Comparison of ENCODE assay signal across 18 mouse cellular contexts in the genomic region with DNA sequence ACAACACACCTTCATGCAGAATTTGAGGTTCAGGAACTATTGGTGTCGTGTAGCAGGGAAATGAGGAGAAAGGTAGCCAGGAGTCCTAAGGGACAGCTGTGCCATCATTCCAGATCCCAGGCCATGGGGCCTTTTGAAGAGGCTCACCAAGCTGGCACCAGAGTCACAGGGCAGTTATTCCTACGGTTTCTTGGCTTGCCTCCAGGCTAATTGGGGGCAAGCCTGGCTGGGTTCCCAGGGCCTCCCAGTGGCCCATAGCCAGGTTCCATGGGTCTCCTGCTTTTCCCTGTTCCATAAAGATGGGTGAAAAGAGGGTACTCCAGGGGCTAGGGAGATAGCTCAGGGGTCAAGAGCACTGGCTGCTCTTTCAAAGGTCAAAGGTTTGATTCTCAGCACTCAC. TPM values are rescaled to one million over a fixed set of nuclear protein-coding genes. Genes with fewer than 3 reads are reported as not detected.
DNase-seq lines count a peak whose midpoint lies in the region; ATAC-seq lines count a peak whose summit lies in the region.
"Had no signal": no experiment of that assay in that cellular context is flagged by ENCODE, and none has a peak within 500 bp of the region (broad histone marks: within the 10 kb centered on the region; RNA-seq: fewer than 3 reads in every experiment).

No protein-coding gene starts in this region.

- H3K4me3 ChIP-seq in forebrain, embryonic 14.5 days (ENCODE audit: low read depth, low read length) = no peak overlapping the region
- no peak overlapping the region for H3K4me3 ChIP-seq in forebrain, embryonic 12.5 days (replicated peaks)
- no peak overlapping the region for H3K4me3 ChIP-seq in hindbrain, embryonic 13.5 days
- H3K4me3 ChIP-seq in hindbrain, embryonic 12.5 days = no peak overlapping the region
- H3K4me3 ChIP-seq: neural tube, embryonic 12.5 days had no signal

- H3K27ac ChIP-seq in forebrain, embryonic 14.5 days (ENCODE audit: low read depth, low read length) = no peak overlapping the region
- no peak overlapping the region for H3K27ac ChIP-seq in forebrain, embryonic 12.5 days
- H3K27ac ChIP-seq in hindbrain, embryonic 13.5 days = no peak overlapping the region
- H3K27ac ChIP-seq in hindbrain, embryonic 12.5 days = no peak overlapping the region
- H3K27ac ChIP-seq: liver, embryonic 14.5 days; neural tube, embryonic 12.5 days had no signal

- no peaks in the 10 kb centered on the region for H3K9me3 ChIP-seq in forebrain, embryonic 14.5 days (replicated peaks; ENCODE audit: control insufficient read depth, low read length)
- no peaks in the 10 kb centered on the region for H3K9me3 ChIP-seq in forebrain, embryonic 12.5 days
- no peaks in the 10 kb centered on the region for H3K9me3 ChIP-seq in hindbrain, embryonic 13.5 days
- no peaks in the 10 kb centered on the region for H3K9me3 ChIP-seq in hindbrain, embryonic 12.5 days (replicated peaks)
- H3K9me3 ChIP-seq: megakaryocyte, embryonic 14.5 days; neural tube, embryonic 12.5 days had no signal

- 24% methylated on average over 2 of the region's 2 CpGs for WGBS in forebrain, embryonic 14.5 days
- WGBS in forebrain, embryonic 12.5 days = 69% methylated on average over 2 of the region's 2 CpGs
- 54% methylated on average over 2 of the region's 2 CpGs for WGBS in hindbrain, embryonic 13.5 days
- WGBS in hindbrain, embryonic 12.5 days = 83% methylated on average over 2 of the region's 2 CpGs

- no peak for ATAC-seq in forebrain, embryonic 14.5 days
- no peak for ATAC-seq in forebrain, embryonic 12.5 days (ENCODE audit: low FRiP score)
- no peak for ATAC-seq in hindbrain, embryonic 13.5 days (ENCODE audit: low FRiP score)
- ATAC-seq in hindbrain, embryonic 12.5 days (ENCODE audit: low FRiP score) = no peak
- ATAC-seq in megakaryocyte progenitor cell, adult 5-6 weeks (replicated peaks; ENCODE audit: poor library complexity) = no peak
- ATAC-seq: lung, postnatal 0 days had no signal

- peaks cover 35% of the 10 kb centered on the region for H3K36me3 ChIP-seq in forebrain, embryonic 14.5 days (ENCODE audit: control insufficient read depth, insufficient read depth, low read length)
- peaks cover 24% of the 10 kb centered on the region for H3K36me3 ChIP-seq in forebrain, embryonic 12.5 days (replicated peaks)
- H3K36me3 ChIP-seq in hindbrain, embryonic 13.5 days = peaks cover 38% of the 10 kb centered on the region
- H3K36me3 ChIP-seq in hindbrain, embryonic 12.5 days = peaks cover 29% of the 10 kb centered on the region

- no peak overlapping the region for H3K4me2 ChIP-seq in forebrain, embryonic 14.5 days (ENCODE audit: low read length)
- H3K4me2 ChIP-seq in forebrain, embryonic 12.5 days = no peak overlapping the region
- no peak overlapping the region for H3K4me2 ChIP-seq in hindbrain, embryonic 13.5 days
- no peak overlapping the region for H3K4me2 ChIP-seq in hindbrain, embryonic 12.5 days (replicated peaks)
- H3K4me2 ChIP-seq: neural tube, embryonic 12.5 days had no signal

- DNase-seq in forebrain, embryonic 14.5 days (ENCODE audit: low spot score) = peak; percentile 47
- DNase-seq in retina, postnatal 1 day = peak; percentile 41
- DNase-seq in retina, embryonic 14.5 days (ENCODE audit: low spot score) = no peak
- DNase-seq in testis, postnatal 14 days (ENCODE audit: low spot score) = no peak
- DNase-seq: adrenal gland, postnatal 14 days; cerebellum, adult 9-10 months; gastrocnemius, postnatal 36 days; heart, postnatal 36 days; right cerebral cortex, postnatal 4 days; thymus, adult 18-20 months had no signal

- peak overlapping the region; percentile 21; the same call in 1 of the 2 replicates for H3K9ac ChIP-seq in forebrain, embryonic 14.5 days (ENCODE audit: low read length)
- no peak overlapping the region for H3K9ac ChIP-seq in forebrain, embryonic 12.5 days
- 0 out of 2 replicates have a peak overlapping the region, but pooled peaks have one; percentile 10 for H3K9ac ChIP-seq in hindbrain, embryonic 13.5 days
- no peak overlapping the region for H3K9ac ChIP-seq in hindbrain, embryonic 12.5 days
- H3K9ac ChIP-seq: liver, embryonic 14.5 days; neural tube, embryonic 12.5 days had no signal

- peaks cover 4% of the 10 kb centered on the region; the same call in 1 of the 2 replicates for H3K4me1 ChIP-seq in forebrain, embryonic 14.5 days (ENCODE audit: control insufficient read depth, insufficient read depth, low read length)
- H3K4me1 ChIP-seq in forebrain, embryonic 12.5 days = peaks cover 7% of the 10 kb centered on the region
- H3K4me1 ChIP-seq in hindbrain, embryonic 13.5 days (replicated peaks) = peaks cover 12% of the 10 kb centered on the region
- peaks cover 7% of the 10 kb centered on the region for H3K4me1 ChIP-seq in hindbrain, embryonic 12.5 days

- H3K27me3 ChIP-seq in forebrain, embryonic 14.5 days (replicated peaks; ENCODE audit: control insufficient read depth, insufficient read depth, low read length) = no peaks in the 10 kb centered on the region
- no peaks in the 10 kb centered on the region for H3K27me3 ChIP-seq in forebrain, embryonic 12.5 days
- H3K27me3 ChIP-seq in hindbrain, embryonic 13.5 days = no peaks in the 10 kb centered on the region
- no peaks in the 10 kb centered on the region for H3K27me3 ChIP-seq in hindbrain, embryonic 12.5 days
- H3K27me3 ChIP-seq: megakaryocyte, embryonic 14.5 days; neural tube, embryonic 12.5 days had no signal

RNA-seq across cellular contexts. Expression of gene Zswim4, which starts 5.0 kb away (rescaled TPM):
- 22.6 and 26.9 TPM in 2 replicates for polyA plus RNA-seq in forebrain, embryonic 14.5 days (2014; fragmentation: Nextera tagmentation; extraction: Ambion mirVana)
- 47.7 and 53.4 TPM in 2 replicates for polyA plus RNA-seq in forebrain, embryonic 12.5 days (2016; fragmentation: Nextera tagmentation; extraction: Ambion mirVana)
- polyA plus RNA-seq in hindbrain, embryonic 13.5 days (2015; fragmentation: Nextera tagmentation; extraction: Ambion mirVana) = 38.5 and 39.1 TPM in 2 replicates
- polyA plus RNA-seq in hindbrain, embryonic 12.5 days (2016; fragmentation: Nextera tagmentation; extraction: Ambion mirVana) = 57.5 and 59.0 TPM in 2 replicates
- 3.2 and 3.4 TPM in 2 replicates for total RNA-seq in megakaryocyte progenitor cell, adult 5-6 weeks (2015)
- 4.2 and 5.0 TPM in 2 replicates for total RNA-seq in megakaryocyte progenitor cell, adult 5-6 weeks (2017)

RNA-seq across cellular contexts. Expression of gene D8Ertd738e, which starts 7.7 kb away (rescaled TPM):
- polyA plus RNA-seq in forebrain, embryonic 14.5 days (2014; fragmentation: Nextera tagmentation; extraction: Ambion mirVana) = 266 and 329 TPM in 2 replicates
- 267 and 271 TPM in 2 replicates for polyA plus RNA-seq in forebrain, embryonic 12.5 days (2016; fragmentation: Nextera tagmentation; extraction: Ambion mirVana)
- 263 and 280 TPM in 2 replicates for polyA plus RNA-seq in hindbrain, embryonic 13.5 days (2015; fragmentation: Nextera tagmentation; extraction: Ambion mirVana)
- 255 and 266 TPM in 2 replicates for polyA plus RNA-seq in hindbrain, embryonic 12.5 days (2016; fragmentation: Nextera tagmentation; extraction: Ambion mirVana)
- total RNA-seq in megakaryocyte progenitor cell, adult 5-6 weeks (2015) = 121 and 132 TPM in 2 replicates
- 63.4 and 107 TPM in 2 replicates for total RNA-seq in megakaryocyte progenitor cell, adult 5-6 weeks (2017)

RNA-seq across cellular contexts. Expression of gene Mri1, which starts 15.3 kb away (rescaled TPM):
- polyA plus RNA-seq in forebrain, embryonic 14.5 days (2014; fragmentation: Nextera tagmentation; extraction: Ambion mirVana) = 43.6 and 48.8 TPM in 2 replicates
- 49.1 and 60.1 TPM in 2 replicates for polyA plus RNA-seq in forebrain, embryonic 12.5 days (2016; fragmentation: Nextera tagmentation; extraction: Ambion mirVana)
- 50.7 and 57.6 TPM in 2 replicates for polyA plus RNA-seq in hindbrain, embryonic 13.5 days (2015; fragmentation: Nextera tagmentation; extraction: Ambion mirVana)
- polyA plus RNA-seq in hindbrain, embryonic 12.5 days (2016; fragmentation: Nextera tagmentation; extraction: Ambion mirVana) = 57.3 and 62.9 TPM in 2 replicates
- total RNA-seq in megakaryocyte progenitor cell, adult 5-6 weeks (2015) = 34.3 and 39.1 TPM in 2 replicates
- total RNA-seq in megakaryocyte progenitor cell, adult 5-6 weeks (2017) = 13.8 and 17.4 TPM in 2 replicates

RNA-seq across cellular contexts. Expression of gene Ccdc130, which starts 28.4 kb away (rescaled TPM):
- polyA plus RNA-seq in forebrain, embryonic 14.5 days (2014; fragmentation: Nextera tagmentation; extraction: Ambion mirVana) = 27.6 and 28.9 TPM in 2 replicates
- 20.6 and 29.1 TPM in 2 replicates for polyA plus RNA-seq in forebrain, embryonic 12.5 days (2016; fragmentation: Nextera tagmentation; extraction: Ambion mirVana)
- polyA plus RNA-seq in hindbrain, embryonic 13.5 days (2015; fragmentation: Nextera tagmentation; extraction: Ambion mirVana) = 21.2 and 24.0 TPM in 2 replicates
- polyA plus RNA-seq in hindbrain, embryonic 12.5 days (2016; fragmentation: Nextera tagmentation; extraction: Ambion mirVana) = 18.4 and 22.0 TPM in 2 replicates
- total RNA-seq in megakaryocyte progenitor cell, adult 5-6 weeks (2015) = 18.6 and 19.4 TPM in 2 replicates
- 6.8 and 17.0 TPM in 2 replicates for total RNA-seq in megakaryocyte progenitor cell, adult 5-6 weeks (2017)

RNA-seq across cellular contexts. Expression of gene Nanos3, which starts 56.8 kb away (rescaled TPM):
- polyA plus RNA-seq in forebrain, embryonic 14.5 days (2014; fragmentation: Nextera tagmentation; extraction: Ambion mirVana) = 4.5 and 8.3 TPM in 2 replicates
- polyA plus RNA-seq in forebrain, embryonic 12.5 days (2016; fragmentation: Nextera tagmentation; extraction: Ambion mirVana) = 5.9 and 6.0 TPM in 2 replicates
- polyA plus RNA-seq in hindbrain, embryonic 13.5 days (2015; fragmentation: Nextera tagmentation; extraction: Ambion mirVana) = 10.3 and 10.9 TPM in 2 replicates
- polyA plus RNA-seq in hindbrain, embryonic 12.5 days (2016; fragmentation: Nextera tagmentation; extraction: Ambion mirVana) = 5.8 and 7.2 TPM in 2 replicates
- total RNA-seq in megakaryocyte progenitor cell, adult 5-6 weeks (2015) = 0.54 and 1.7 TPM in 2 replicates
- total RNA-seq in megakaryocyte progenitor cell, adult 5-6 weeks (2017) = 3.5 TPM in 1 of 2 replicates, not detected in the other
- total RNA-seq: gastrocnemius, postnatal 36 days had no signal

Comparison
In these comparisons a context has a peak if more than half of its experiments do, and no peak if none do; other contexts are left out.
1. DNase-seq: peak in forebrain, embryonic 14.5 days (single experiment) and retina, postnatal 1 day (single experiment); none in retina, embryonic 14.5 days (single experiment) and testis, postnatal 14 days (single experiment).
2. H3K9ac ChIP-seq: peak in forebrain, embryonic 14.5 days (single experiment) and hindbrain, embryonic 13.5 days (single experiment); none in forebrain, embryonic 12.5 days (single experiment) and hindbrain, embryonic 12.5 days (single experiment).